Mouse (Mus musculus) spleen, embryonic (tissue): Measurements from ENCODE around the gene Slc25a23.

Source experiments
- CTCF ChIA-PET: fragments of 350-600 bp; sonication (Branson Sonifier 250); formaldehyde crosslinking; loops from one replicate; lab custom pipeline; 2022; lab: Charles Lee

The Slc25a23 gene

DNA sequence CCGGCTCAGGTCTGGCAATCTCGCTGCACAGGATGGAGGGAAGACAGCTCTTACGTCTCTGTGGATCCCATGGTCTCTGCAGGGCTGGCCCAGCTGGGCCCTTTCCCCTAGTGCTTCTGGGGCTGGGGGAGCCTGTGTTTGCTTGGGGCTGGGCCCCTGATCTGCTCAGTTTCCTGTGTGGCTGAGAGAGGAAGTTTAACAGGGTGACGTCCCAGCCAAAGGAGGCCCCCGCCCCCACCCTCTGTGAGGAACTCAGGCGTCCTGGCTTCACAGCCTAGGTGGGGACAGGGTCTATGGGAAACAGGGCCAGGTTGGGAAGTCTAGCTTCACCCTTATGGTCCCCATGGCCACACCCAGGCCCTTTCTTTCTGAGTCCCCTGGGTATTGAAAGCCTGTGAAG is 18.7 kb upstream of the Slc25a23 start, which contains the start of gene Dennd1c:
Dennd1c (minus strand) TSS at position 179 of the 400 bp plus-strand sequence.
- CTCF ChIA-PET, result interaction anchor here (0.6 kb wide), 1 partner anchor 86 kb away, joined by 6 read pairs; no protein-coding TSS in a partner anchor

DNA sequence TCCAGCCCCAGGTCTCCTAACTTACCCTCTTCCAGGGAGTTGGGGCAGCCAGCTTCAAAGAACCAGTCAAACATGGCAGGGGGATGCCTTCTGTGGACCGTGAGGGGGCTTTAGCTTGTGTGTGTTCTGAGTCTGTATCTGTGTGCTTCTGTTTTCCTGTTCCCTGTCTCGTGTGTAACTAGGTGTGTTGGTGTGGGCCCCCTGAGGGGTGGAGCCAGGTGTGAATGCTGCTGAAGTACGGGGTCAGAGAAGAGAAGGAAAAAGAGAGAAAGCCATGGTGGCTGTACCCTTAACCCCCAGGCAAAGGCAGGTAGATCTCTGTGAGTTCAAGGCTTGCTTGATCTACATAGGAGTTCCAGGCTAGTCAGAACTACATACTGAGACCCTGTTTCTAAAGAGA is 17.3 kb upstream of the Slc25a23 start:
- CTCF ChIA-PET, result no interaction called here

DNA sequence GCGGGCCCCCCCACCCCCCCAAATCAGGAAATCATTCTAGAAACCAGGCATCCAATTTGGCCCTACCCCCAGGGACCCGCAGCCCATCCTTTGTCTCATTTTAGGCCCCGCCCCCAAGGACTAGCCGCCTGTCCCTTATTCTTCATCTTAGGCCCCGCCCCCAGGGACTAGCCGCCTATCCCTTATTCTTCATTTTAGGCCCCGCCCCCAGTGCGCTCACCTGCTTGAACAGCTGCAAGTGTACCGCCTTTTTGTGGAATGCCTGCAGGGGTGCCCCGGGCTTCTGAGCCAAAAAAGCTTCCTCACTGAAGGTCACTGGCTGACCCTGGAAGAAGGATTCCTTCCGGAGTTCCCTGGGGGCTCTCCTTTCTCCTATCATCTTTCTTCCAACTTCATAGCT is 11.0 kb upstream of the Slc25a23 start:
- CTCF ChIA-PET, result no interaction called here

DNA sequence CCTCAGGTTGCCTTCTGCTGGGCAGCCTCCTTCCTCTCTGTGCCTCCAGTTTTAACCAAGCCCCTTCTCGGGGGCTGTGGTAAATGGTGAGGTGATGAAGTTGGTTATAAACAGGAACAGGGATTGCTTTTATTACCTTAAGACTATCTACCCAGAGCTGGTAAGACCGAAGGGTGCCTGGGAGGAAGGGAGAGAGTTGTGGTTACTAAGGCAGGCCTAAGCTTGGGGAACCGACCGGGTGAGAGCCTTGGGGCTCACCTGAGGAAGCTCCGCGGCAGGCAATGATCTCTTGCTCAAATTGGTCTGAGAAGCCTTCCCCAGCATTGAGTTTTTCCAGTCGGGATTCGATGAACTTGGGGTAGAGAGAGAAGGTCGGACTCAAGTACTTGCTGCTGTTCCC is 10.6 kb upstream of the Slc25a23 start:
- CTCF ChIA-PET, result no interaction called here

DNA sequence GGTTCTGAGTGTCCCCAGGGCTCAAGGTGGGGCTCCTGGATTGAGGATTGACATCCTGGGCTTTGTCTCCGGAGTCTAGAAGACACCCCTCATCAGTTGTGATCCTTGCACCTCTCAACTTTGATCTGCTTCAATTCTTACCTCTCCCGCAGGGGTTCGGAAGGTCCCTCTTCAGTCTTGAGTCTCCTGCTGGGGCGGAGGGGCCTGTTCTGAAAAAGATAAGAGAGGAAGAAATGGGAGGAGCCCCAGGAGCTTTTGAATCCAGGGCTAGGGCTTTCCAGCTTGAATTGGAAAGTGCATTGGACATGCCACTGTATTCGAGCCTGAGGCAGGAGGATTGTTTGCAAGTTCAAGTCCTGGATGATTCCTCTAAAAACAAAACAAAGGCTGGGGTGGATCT is 7.2 kb upstream of the Slc25a23 start:
- CTCF ChIA-PET, result interaction anchor here (0.6 kb wide), 1 partner anchor 755 kb away, joined by 3 read pairs; no protein-coding TSS in a partner anchor

DNA sequence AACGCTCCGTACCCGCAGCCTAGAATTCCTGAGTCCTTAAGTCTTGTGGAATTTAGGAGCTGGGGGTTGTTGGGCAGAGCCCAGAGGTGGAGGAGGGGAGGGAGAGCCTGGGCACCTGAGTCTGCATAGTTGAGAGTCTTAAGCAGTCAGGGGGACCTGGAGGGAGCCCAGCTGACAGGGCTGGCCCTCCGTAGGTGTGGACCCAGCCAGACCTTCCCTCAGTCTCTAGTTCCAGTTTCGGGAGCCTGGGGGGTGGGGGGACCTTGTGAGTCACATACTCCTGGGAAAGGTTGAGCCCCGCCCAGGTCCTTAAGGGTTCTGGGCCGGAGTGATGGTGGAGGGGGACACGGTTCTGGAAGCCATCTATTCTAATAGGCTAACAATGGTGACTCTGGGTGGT is 3.4 kb upstream of the Slc25a23 start:
- CTCF ChIA-PET, result interaction anchor here (0.6 to 1.1 kb wide), 2 partner anchors 10 to 245 kb away, joined by 3 to 5 read pairs; no protein-coding TSS in a partner anchor

DNA sequence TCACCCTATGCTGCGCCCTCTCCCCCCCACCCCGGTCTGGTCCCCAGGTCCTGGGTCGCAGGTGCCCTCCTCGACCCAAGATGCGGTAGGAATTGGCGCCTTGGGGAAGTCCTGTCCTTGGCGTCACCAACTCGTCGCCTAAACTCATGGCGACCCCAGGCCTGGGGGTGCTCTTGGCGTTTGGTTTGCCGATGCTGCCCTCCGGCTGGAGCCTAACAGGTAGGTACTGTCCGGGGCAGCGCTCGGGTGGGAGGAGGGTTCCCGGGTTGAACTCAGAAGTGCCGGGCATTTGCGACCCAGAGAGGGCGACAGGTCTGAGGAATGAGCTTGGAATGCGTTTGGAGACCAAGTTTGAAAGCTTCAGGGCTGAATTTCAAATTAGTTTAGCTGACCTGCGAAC is 2.9 kb upstream of the Slc25a23 start:
- CTCF ChIA-PET, result interaction anchor here (0.6 to 1.1 kb wide), 2 partner anchors 10 to 245 kb away, joined by 3 to 5 read pairs; no protein-coding TSS in a partner anchor

DNA sequence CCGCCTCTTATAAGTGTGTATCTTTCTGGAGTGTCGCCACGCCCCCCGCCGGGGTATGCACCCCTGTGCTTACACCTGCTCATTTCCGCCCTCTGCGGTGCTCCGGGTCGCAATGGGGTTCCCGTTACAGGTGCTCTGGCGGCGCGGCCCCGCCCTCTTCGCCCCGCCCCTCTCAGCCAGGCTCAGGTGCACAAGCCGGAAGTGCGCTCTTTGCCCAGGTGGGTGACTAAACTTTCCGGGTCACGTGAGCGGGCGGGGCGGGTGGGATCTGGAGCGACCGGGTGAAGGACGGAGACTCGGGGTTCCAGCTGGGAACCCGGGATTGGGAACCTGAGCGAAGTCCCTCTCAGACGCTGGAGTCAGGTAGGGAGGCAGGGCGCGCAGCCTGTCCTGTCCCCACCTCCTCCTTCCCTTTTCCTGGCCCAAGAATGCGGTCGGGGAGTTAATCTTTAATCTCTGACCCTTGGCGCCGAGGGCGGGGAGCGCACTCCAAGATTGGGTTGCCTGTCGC is 2.4 kb upstream of the Slc25a23 start:
- CTCF ChIA-PET, result interaction anchor here (1.1 kb wide), 1 partner anchor 11 kb away, joined by 5 read pairs; no protein-coding TSS in a partner anchor

DNA sequence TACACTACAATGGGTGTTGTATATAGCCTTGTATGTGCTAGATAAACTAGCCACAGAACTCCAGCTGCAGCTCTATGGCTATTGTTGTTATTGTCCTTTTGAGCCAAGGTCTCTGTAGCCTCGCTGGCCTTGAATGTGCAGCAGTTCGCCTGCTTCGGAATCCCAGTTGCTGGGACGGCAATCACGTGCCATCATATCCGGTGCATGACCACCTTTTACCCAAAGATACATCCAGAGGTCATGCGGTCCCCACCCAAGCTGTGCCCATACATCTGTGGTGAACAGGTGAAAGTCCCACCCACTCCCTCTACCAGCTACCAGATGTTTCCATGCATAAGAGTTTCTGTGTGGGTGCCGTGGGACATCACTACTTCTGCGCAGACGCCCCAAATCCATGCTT is 1.4 kb upstream of the Slc25a23 start:
- CTCF ChIA-PET, result interaction anchor here (0.6 to 1.0 kb wide), 3 partner anchors 37 to 78 kb away, joined by 3 read pairs; partner anchors contain the start of genes Gm17949 and Gtf2f1

DNA sequence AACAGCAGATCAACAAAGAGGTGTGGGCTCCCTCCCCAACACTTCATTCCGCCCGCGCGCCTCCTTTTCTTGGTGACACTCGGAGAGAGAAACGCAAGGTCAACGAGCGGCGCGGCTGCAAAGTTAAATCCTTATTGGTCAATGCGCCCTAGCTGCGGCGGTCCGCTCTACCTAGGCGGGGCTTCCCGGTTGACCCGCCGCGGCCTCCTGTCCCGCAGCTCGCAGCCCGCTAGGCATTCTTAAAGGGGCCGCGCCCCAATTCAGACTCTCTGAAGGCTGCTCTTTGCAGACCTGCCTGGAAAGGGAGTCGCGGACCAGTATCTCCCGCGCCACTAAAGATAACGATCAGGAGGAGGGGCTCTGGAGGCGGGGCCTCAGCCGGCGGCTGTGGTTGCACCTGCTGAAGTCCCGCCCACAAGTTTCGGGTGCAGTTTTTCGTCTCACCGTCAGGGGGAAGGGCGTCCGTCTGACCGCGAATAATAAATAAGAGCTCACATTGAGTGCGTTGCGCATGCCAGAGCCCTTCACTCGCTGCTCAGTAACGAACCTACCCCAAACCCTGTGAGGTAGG is 653 bp upstream of the Slc25a23 start:
- CTCF ChIA-PET, result interaction anchor here (1.0 kb wide), 1 partner anchor 49 kb away, joined by 3 read pairs; the partner anchor contains the start of genes Gm17949 and Gtf2f1

DNA sequence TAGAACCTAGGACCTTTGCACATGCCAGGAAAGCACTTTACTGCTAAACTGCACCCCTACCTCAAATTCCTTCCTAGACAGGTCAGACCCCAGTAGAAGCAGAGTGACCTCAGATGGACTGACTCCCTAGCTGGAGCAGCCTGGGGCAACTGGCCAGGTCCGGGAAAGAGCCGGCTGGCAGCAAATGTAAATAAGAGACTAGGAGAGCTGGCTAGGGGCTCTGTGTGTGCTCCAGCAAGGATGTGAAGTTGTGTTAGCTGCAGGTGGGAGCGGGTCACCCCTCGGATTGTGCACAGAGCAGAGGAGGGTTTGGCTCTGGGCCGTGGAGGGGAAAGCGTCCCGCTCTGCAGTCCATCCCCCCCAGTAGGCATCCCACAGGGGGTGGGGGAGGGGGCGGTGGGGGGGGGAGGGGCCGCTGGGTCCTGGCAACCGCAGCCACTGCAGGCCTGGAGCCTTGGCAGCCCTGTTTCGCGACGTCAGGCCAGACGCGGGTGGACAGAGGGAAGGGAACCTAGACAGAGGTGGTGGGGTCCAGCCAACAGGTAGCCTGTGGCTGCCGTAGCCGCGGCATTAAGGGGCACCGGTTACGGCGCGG is 675 bp downstream of the Slc25a23 start, which contains the start of gene Crb3:
Crb3 (plus strand) TSS at position 215 of the 595 bp plus-strand sequence.
- CTCF ChIA-PET, result interaction anchor here (0.5 kb wide), 1 partner anchor 39 kb away, joined by 4 read pairs; no protein-coding TSS in a partner anchor

DNA sequence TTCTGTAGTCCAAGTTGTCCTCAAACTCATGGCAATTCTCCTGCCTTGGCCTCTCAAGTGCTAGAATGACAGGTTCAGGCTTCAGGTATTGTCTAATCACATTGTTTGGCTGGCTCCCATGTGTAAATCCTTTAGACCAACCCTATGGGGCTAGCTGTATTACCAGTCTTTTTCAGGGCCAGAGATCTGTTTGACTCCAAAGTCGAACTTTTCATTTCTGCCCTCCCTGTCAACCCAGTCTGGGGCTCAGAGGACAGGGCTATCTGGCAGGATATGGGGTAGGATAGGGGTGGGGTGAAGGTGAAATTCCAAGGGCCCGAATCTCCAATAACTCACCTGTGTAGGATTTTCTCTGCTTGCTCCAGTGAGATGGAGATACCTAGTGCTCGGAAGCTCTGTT is 3.4 kb downstream of the Slc25a23 start:
- CTCF ChIA-PET, result no interaction called here

DNA sequence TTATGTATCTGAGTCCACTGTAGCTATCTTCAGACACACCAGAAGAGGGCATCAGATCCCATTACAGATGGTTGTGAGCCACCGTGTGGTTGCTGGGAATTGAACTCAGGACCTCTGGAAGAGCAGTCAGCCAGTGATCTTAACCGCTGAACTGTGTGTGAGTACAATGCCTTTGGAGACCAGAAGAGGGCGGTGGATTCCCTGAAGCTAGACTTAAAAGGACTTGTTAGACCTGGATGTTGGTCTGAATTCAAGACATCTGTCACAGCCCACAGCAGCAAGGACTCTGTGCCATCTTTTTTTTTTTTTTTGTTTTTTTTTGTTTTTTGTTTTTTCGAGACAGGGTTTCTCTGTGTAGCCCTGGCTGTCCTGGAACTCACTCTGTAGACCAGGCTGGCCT is 8.0 kb downstream of the Slc25a23 start:
- CTCF ChIA-PET, result interaction anchor here (0.6 to 0.7 kb wide), 2 partner anchors 195 to 914 kb away, joined by 3 to 13 read pairs; no protein-coding TSS in a partner anchor

DNA sequence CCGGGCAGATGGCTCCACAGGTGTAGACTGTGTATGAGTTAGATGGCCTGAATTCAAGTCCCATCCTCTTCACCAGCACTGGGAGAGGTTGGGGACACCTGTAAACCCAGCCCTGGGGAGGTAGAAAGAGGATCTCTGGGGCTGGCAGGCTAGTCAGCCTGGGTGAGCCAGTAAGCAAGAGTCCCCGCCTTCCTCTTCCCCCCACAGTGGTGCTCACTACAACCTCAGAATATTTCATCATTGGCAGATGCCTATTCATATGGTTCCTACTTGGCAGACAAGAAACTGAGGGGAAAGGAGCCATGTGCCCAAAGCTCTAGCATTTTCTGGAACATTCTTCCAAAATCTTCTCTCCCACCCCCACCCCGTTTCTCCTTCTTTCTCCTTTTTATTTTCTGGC is 10.8 kb downstream of the Slc25a23 start:
- CTCF ChIA-PET, result no interaction called here

DNA sequence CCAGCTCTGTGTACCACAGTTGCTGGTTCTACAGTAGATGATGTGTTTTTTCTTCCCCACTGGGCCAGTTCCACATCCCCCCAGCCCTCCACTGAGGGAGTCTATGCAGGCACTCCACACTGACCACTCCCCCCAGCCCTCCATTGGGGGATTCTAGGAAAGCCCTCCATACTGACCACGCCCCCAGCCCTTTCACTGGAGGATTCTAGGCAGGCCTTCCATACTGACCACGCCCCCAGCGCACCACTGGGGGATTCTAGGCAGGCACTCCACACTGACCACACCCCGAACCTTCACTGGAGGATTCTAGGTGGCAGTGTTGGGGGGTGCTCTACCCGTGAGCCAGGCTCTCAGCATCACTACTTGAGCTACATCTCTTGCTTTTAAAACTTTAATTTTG is 12.3 kb downstream of the Slc25a23 start:
- CTCF ChIA-PET, result no interaction called here

DNA sequence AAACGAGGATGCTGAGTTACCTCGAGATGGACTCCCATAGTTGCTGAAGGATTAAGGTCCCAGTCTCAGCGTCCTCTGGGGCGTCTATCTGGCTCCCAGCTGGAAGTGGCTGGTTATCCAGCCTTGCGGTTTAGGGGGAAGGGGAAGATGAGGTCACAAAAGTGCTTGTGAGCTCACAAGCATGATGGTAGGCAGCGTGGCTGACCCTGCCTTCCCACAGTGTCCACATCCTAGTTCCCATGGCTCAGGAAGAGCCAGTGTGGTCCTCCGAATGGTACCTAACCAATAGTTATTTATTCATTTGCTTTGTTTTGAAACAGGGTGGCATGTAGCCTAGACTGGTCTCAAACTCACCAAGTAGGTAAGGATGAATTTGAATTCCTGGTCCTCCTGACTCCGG is 18.1 kb downstream of the Slc25a23 start, which contains the start of gene Slc25a41:
Slc25a41 (minus strand) TSS at position 101 of the 400 bp plus-strand sequence.
- CTCF ChIA-PET, result no interaction called here

DNA sequence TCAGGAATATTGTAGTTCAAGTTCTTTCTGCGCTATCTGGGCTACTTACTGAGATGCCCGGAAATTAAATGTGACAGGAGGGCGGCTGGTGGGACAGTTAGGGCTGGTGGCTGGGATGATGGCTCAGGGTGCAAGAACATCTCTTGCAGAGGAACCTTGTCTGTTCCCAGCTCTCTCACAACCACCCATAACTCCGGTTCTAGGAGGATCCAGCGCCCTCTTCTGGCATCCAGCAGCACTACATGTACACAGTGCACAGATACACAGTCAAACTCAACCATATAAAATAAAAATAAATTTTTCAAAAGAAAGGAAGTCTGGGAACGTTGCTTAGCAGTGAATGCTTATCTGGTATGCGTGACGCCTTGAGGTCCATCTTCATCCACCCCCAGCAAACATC is 20.7 kb downstream of the Slc25a23 start:
- CTCF ChIA-PET, result no interaction called here

DNA sequence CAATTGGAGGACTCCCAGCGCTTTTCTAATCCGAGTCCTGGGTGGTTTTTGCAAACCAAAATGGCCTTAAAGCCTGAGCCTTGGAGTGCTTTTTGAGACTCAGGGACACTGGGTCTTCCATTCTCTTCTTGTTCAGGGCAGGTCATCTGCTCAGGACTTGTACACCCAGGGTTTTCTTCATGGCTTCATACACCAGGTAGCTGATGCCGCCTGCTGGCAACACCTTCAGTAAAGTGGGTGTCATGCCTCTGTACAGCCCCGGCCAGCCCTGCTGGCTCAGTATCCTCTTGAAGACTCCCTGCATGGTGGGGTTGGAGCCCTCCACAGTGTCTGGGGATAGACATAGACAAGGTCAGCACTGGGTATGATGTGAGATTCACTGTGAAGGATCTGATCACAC is 26.8 kb downstream of the Slc25a23 start:
- CTCF ChIA-PET, result no interaction called here

DNA sequence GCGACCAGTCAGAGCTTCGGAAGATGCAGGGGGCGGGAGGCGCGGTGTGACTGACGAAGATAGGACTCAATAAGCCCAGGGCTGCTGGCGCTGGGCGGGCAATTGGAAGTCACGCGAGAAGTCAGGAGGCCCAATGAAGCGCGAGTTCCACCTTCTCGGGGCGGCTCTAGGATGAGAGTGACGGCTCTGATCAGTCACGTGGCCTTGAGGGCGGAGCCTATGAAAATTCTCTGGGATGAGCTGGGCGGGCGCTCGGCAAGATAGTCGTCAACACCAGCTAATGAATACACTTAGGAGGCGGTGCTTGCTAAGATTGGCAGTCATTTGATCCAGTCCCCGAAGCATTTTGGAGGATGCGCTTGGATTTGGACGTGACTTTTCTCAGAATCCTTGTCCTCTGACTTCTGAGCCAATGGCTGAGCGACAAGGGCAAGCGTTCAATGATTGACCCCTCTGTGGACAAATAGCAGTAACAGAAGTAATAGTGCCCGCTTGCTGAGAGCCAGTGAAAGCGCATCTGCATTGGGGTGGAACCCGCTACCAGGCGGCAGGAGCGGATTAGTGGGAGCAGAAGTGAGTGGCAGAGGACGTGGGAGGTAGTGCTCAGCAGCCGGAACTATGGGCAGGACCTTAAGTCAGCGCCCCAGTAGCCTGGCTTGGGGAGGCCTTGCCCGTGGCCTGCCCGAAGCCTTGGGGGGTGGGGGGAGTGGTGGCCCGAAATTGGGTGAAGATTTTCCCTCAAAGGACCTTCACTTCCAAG is 27.8 kb downstream of the Slc25a23 start:
- CTCF ChIA-PET, result no interaction called here

DNA sequence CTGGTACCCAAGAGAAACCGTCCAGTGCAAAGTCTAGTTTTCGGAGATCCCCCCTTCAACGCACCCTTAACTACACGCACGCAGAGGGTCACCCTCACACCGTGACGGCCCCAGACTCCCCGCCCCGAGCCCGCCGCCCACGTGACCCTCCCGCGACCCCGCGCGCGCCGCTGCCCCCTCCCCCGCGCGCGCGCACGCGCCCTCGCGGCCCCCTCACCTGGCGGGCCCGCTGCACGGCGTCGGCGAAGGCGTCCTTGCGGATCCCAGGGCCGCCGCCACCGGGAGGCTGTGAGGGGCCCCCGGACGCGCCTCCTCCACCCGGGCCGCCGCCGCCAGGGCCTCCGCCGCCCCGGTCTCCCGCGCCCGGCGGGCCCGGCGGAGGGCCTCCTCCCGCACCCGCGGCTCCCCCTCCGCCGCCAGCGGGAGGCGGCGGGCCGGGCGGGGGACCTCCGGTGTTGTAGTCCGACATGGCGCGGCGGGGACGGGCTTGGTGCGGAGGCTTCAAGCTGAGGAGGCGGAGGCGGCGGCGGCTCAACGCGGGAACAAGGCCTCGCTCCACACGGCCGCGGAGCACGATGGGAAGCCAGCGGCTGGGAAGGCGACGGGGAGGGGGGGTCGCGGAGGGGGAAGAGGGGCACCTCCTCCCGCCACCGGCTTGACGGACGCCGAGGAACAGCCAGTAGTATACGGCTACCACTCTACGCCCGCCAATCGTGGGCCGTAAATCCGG is 28.6 kb downstream of the Slc25a23 start, which contains the start of gene Khsrp:
Khsrp (minus strand) TSS at position 592 of the 730 bp plus-strand sequence.
- CTCF ChIA-PET, result no interaction called here

DNA sequence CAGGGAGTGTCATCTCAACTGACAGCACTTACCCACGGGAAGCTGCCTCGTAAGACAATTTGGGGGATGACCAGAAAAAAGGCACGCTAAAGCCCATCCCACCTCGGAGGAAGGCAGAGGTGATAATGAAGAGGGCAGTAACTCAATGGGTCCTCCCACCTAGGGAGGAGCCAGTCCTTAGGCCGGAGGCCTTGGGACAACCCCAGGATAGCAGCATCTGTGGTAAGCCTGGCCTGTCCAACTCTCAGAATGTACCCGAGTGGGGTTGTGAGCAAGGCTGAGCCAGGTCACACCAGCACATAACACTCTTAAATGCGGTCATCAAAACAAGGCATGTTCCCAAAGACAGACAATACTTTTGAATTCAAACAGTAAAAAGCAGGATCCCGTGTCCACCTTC is 30.0 kb downstream of the Slc25a23 start:
- CTCF ChIA-PET, result no interaction called here
